Mouse (Mus musculus) ES-E14 (cell line): Measurements from ENCODE around the gene Slc16a2.

Experiments used
- CHD2 ChIP-seq: IDR thresholded peaks from 2 replicates; pipeline ENCODE4 v1.6.1; 2014; ENCODE audit warnings: mild to moderate bottlenecking, low read depth, low read length, inconsistent platforms
- HCFC1 ChIP-seq: IDR thresholded peaks from 2 replicates; pipeline ENCODE4 v1.6.1; 2012; ENCODE audit warnings: low read length, inconsistent platforms, borderline replicate concordance; ENCODE audit not compliant: insufficient read depth
- MAFK ChIP-seq: IDR thresholded peaks from 2 replicates; pipeline ENCODE4 v1.6.1; 2014; ENCODE audit warnings: mild to moderate bottlenecking, low read depth, low read length, inconsistent platforms; ENCODE audit not compliant: insufficient read depth
- ZC3H11A ChIP-seq: IDR thresholded peaks from 2 replicates; pipeline ENCODE4 v1.6.1; 2012; ENCODE audit warnings: low read depth, mild to moderate bottlenecking, inconsistent platforms, low read length, borderline replicate concordance
- ZNF384 ChIP-seq: IDR thresholded peaks from 2 replicates; pipeline ENCODE4 v1.6.1; 2012; ENCODE audit warnings: low read depth, low read length, inconsistent platforms

DNA sequence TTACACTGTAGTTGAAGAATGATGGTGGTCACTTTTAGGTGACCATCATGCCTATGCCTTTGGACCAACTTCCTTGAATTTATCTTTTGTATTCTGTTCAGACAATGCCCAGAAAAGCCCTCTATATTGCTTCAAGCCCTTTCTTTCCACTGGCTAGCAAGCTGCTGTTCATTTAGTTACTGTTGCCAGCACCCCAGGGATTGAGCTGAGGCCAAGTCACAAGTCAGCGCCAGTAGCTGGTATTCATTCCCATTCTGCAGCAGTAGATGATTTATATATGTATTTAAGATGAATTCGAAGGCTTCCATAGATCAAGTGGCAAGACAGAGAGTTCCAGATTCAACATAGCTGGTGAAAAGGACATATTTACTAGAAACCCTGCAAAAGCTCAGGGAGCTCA is 133.2 kb downstream of the Slc16a2 start:
- no peak for TF ChIP-seq ZNF384
- TF ChIP-seq HCFC1 = no peak
- no peak for TF ChIP-seq ZC3H11A
- no peak for TF ChIP-seq CHD2
- TF ChIP-seq MAFK = no peak
